Mouse (Mus musculus) right cerebral cortex, postnatal 36 days (tissue): ENCODE data around the gene Tnik.

Experiments
- DNase-seq, 2 experiments: peaks; one replicate each; pipeline ENCODE4 v3.0.0; 2022; ENCODE audit warnings: low spot score in 2 of 2, mixed read lengths in 1 of 2

Gene Tnik

DNA sequence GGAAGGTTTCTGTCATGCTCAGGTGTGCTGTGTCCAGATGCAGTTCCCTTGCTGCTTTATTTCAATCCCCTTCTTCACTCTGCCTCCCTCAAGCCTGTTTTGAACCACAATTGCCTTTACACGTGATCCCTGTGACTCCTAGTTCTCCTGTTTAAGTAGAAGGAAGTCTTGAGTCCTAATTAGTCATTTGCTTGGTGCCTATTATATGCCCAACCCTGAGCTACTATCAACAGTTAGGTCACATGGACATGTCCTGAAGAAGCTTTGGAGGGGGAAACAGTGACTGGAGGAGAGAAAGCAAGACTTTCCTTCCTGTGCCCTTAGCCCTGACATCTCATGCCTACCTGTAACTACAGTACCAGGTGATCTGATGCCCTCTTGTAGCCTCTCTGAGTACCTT is 210.4 kb downstream of the Tnik start:
- no peak for DNase-seq

DNA sequence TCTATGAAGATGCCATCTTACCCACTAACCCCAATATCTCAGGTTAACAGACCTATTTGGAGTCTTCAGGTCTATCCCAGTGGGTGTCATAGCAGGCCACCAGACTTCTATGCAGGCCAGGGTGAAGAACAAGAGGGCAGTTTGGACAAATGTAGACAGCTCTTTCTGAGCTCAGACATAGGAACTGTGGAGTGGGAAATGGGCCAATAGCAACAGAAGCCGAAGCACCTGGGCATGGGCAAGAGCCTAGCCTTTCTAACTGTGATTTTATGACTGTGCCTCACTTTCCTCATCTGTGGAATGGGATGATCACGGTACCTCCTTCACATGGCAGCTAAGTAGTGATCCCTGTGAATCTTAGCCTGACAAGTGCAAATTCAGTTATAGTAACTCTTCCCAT is 214.4 kb downstream of the Tnik start:
- DNase-seq = no peak

GRCm38 (mm10) chr3:28485716-28486115 is 222.7 kb downstream of the Tnik start:
- DNase-seq = no peak

DNA sequence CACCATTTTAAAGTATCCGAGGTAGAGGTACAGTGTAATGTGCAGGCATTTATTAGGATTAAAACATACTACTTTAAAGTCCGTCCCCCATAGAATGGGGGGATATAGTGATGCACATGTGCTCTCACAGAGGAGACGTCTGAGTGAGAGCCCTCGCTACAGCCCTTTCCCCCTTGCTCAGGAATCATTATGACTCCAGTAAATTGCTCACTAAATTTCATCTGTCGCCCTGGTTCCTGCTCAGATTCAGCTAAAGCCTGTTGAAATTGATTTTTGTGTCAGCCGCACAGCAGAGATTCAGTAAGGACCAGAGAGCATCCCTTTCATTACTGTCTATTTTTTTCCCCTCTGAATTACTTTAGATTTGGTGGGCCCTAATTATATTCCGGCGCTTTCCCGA is 224.4 kb downstream of the Tnik start:
- DNase-seq = no peak

DNA sequence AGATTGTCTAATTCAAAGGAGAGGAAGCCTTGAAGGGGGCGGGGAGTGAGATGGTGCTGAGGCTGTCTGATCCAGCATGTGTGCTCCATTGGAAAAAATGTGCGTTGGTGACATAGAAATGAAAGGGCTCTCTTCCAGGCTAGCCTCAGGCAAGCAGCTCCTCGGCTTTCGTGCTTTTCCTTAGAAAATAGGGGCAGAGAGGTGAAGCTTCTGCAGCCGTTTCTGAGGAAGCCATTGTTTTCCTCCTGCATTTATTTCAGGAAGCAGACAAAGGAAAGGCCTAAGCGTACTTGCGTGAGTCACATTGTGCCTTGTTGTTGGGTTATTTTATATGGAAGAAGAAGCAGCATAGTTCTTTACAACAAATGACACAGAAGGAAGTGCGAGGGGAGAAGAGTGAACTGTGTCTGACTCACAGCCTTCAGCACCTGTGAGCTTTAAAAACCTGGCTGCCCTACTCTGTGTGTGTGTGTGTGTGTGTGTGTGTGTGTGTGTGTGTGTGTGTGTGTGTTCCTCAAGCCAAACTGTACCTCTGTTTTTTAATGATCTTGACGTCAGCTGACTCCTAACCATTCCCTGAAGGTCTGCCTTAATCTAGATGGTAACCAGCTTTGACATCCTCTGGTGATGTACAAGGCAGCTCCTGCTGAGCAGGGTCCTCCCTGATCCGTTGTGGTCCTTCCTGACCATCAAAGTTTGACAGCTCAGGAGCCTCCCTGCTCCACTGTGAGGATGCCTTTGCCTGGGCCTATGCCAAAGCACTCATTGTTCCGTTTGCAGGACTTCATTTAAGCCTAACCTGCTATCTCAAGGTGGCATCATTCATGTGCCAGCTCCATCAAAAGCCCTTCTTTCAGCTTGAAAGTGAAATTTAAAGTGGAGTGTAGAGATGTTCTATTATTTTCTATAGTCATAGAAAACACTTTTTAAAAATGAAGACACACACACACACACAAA is 228.3 kb downstream of the Tnik start:
- peak; percentile 19 to 22 for DNase-seq

DNA sequence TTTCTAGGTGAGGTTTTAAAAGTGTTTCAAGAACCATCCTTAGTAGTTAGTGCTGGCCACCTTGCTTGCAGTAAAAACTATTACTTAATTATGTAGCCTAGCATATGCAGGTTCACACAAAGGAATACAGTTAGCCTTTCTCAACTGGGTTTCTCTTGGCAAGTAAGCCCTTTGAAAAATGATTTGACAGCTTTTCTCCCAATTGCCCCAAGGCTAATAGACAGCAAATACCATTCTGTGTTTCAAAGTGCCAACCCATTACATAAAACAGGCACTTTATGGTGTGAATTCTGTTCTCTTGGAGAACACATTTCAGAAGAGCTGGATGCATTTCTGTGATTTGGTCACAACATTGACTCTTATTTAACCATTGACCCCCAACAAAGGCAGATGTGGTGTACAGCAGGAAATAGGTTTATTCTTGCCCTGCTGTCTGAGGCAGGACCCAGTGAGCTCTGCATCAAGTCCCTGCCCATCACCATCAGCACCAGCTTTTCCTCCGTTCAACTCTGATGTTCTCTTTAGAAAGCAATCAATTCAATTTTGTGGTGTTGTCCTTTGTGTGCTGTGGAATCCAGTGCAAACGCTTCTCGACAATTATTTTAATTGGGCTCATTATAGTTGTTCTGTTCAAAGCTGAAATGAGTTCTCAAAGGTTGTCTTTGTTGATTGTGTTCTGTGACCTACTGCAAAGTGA is 233.9 kb downstream of the Tnik start:
- DNase-seq = no peak

DNA sequence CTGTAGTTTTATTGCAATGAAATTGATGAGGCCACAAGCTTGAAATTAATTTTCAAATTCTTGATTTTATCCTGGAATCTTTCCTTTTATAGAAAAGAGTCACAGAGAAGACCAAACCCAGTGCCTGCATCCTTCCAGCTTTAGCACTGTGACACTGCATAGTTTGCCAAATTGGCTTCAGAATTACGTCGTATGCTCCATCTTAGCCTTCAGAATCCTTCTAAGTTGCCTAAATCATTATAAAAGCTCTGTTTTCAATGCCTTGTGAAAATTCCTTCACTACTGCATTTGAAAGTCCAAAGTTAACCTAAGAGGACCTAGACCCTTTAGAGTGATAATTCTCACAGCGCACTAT is 234.5 kb downstream of the Tnik start:
- no peak for DNase-seq

- no peak for DNase-seq
Observed at GRCm38 (mm10) chr3:28502697-28503096, 239.7 kb downstream of the Tnik start.

DNA sequence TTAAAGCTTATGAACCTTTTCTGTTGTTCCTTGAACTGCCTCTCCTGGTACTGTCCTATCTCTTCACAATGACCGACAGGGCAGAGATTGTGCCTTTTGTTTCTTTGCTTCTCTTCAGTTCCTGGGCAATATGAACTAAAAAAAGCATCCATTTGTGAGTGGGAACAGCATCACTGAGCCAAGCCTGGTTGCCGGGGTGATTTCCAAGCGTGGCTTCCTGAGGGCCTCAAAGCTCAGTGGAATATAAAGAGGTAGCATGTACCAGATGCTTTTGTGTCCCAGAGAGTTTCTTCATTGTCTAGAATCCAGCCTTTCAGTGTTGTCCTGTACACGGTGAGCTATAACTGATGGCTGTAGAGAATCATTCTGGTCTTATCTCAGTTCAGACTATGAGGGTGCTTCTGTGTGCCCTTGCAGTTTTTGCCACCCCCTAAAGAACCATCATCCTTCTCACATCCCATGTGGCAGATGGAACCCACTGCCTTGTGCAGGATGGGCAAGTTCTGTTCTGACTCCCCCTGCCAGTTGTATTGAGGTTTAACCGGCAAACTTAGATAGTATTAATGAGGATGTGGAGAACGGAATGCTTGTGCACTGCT is 246.4 kb downstream of the Tnik start:
- DNase-seq = no peak

DNA sequence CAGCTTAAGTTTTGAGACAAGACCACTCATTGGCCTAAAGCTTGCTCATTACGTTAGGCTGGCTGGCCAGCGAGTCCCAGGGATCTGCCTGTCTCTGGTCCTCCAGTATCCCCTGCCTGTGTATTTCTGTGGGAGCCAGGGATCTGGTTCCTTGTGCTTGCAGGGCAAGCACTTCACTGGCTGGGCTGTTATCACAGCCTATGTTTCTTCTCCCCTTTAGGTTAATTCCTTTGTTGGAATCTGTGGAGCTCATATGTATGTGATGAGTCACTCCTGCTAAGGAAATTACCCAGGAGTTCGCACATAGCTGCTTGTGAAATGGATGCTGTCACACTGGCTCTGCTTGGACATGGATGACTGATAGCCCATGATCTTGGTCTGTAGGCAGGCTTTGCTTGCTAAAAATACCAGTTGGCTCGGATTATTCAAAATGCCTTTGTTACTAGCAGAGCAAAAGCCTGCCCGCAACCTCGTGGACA is 260.0 kb downstream of the Tnik start:
- DNase-seq = no peak

DNA sequence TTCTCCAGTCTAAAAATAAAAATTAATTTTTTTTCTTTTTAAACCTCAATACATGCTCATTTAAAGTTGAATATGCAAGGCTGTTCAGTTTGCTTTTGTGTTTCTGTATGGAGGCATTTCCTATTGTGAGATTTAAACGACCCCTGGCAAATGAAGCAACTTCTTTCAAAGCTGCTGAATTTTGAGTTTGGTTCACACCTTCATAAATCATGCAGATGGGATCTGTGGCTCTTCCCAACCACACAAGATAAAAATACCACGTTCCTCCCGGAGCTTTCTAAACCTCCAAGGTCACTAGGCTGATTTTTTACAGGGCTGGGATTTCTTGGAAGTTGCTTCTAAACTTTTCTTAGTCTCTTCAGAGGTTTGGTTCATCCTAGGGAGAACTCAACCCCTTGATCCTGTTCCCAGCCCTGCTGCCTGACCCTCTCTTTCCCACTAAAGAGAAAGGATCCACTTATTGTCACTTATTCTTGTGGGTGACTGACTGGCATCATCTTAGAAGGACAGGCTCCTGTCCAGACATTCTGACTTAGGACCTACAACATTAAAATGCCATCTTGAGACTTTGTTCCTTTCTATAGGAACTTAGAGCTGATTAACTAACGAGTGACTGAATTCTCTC is 260.6 kb downstream of the Tnik start:
- DNase-seq = no peak

GRCm38 (mm10) chr3:28524562-28524961 is 261.5 kb downstream of the Tnik start:
- no peak for DNase-seq

- no peak for DNase-seq
Observed at GRCm38 (mm10) chr3:28526671-28527070, 263.7 kb downstream of the Tnik start.

DNA sequence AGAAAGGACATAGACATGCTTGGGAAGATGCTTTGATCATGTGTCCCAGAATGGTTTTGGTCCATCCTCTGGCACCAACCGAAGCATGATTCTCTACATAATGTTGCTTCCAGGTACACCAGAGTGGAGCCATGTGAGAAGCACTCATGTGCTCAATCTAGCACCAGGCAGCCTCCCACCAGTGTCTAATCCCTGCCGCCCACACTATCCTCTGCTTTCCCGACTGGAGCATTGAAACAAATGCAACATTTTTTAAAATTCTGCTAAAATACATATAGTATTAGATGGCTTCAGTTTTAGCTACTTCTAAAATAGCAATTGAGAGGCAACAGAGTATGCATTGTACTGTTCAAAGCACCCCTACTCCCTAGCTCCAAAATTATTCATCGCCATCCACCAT is 264.2 kb downstream of the Tnik start:
- DNase-seq = peak in 1 of 2 experiments; percentile 65

- no peak for DNase-seq
Observed at GRCm38 (mm10) chr3:28529548-28529947, 266.5 kb downstream of the Tnik start.

DNA sequence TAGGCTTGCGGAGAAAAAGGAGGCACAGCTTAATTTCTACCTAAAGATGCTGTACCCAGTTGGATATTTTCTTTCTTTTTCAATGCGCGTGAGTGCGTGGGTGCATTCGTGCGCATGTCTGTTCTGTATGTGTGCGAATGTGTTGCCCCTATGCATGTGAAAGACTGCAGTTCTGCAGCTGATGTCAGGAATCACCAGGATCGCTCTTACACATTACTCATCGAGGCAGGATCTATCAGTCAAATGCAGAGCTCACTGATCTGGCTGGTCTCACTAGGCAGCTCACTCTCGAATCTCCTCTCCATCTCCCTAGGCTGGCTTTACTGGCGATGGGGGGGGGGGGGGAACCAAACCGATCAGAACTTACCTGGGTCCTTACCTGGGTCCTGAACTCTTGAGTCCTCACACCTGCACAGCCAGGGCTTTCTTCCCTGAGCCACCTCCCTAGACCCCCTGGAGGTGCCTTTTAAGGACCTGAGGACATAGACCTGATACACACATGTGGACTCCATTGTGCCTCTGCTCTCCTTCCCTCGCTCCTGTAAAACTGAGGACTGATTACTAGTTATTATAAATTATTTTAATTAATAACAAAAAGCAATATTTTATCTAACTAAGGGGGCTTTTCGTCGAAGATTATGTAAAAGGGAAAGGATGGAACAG is 268.4 kb downstream of the Tnik start:
- peak in 1 of 2 experiments; percentile 67 for DNase-seq

GRCm38 (mm10) chr3:28532666-28533065 is 269.7 kb downstream of the Tnik start:
- DNase-seq = no peak

DNA sequence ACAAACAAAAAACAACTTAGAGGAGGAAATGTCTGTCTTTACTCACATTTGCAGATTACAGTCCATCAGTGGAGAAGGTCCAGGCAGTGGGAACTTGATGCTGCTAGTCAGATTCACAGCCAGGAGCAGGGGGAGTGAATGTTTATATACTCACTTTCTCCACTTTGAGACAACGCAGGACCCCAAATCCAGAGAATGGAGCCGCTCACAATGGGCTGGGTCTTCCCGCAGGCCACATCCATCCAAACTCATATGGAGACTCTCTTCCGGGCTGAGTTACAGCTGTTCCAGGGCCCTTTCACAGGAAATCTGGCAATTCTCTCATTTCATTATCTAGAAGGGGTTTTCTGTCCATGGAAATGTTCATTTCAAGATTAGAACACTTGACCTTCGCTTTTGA is 277.1 kb downstream of the Tnik start:
- DNase-seq = no peak

DNA sequence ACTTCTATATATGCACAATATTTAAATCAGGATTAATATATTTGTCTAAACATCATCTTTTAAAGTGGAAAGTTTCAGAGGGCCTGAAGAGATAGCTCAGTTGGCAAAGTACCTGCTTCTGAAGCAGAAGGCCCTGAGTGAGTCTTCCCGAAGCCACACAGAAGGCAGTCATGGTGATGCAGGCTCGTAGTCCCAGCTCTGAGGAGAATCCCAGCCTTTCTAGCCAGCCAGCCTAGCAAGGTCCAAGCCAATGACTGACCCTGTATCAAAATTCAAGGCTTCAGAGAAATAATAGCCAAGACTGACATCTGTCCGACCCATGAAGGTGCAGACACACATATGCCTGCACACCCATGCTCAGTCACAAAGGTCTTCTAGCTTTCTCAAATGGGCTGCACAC is 279.9 kb downstream of the Tnik start:
- no peak for DNase-seq

DNA sequence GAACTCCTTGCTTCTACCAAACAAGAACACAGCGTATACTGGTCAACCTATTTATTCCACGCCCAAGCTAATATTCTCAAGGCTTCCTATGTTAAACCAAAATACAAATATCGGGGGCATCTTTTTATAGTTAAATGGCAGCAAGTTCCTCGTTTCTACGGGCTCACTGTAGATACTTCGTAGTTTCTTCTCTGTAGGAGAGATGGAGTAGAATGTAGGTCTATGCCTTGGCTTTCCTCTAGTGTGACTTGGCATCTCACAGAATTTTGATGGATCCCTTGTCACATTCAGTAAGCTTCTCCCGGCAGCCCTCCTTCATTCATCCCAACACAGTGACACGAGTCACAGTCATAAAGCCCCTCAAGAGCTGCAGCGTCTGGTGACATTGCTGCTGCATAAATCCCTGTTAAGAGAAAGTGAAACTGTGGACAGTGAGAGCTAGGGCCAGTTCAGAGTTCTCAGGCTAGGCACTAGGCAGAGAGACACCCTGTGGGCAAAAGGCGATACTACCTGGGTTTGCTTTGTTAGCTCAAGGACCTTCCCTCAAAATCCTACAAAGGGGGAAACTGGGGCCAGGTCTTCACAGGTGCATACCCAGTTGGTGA is 280.5 kb downstream of the Tnik start:
- DNase-seq = no peak

DNA sequence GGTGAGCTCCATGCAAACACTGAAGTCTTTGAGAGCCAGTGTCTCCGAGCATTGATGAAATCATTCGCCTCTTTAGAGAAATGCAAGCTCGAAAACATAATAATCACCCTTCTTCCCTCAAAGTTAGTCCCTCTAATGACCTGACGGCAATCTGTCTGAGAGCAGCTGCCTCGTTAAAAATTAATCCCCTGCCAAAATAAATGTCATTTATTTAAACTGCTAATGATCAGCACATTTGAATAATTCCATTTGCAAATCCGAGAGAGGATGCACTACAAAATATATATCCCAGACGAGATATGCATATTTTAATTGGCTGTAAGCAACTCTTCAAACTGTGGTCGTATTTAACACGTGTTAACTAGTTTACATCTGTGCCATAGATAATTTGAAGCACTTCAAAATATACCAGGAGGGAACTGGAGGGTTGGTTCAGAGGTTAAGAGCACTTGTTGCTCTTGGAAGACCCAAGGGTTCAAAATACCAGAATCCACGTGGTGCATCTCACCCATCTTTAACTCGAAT is 281.4 kb downstream of the Tnik start:
- no peak for DNase-seq
